Mouse (Mus musculus): ENCODE results near the gene Brsk1.

The Brsk1 gene

DNA sequence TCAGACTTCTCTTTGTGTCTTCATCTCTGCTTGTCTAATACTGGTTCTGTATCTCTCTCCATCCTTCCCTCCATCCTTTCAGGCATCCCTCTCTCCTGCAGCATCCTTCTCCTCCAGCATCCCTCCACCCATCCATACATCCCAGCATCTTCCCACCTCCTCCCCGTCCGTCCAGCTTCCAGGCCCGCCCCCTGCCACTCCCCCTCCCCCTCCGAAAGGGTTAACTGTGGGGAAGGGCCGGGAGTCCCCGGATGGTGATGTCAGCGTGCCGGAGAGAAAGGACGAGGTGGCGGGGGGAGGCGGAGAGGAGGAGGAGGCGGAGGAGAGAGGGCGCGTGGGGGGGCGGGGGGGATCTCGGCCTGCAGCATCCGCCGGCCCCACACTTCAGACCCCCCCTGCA is at the start of gene Brsk1:
Gene Brsk1 (plus strand): TSS at position 218 of the 400 bp plus-strand sequence.
- DNase-seq: peak; percentile 62

- DNase-seq: peak; percentile 20
Observed at GRCm38 (mm10) chr7:4641155-4641554, 49.2 kb upstream of the Brsk1 start.

DNA sequence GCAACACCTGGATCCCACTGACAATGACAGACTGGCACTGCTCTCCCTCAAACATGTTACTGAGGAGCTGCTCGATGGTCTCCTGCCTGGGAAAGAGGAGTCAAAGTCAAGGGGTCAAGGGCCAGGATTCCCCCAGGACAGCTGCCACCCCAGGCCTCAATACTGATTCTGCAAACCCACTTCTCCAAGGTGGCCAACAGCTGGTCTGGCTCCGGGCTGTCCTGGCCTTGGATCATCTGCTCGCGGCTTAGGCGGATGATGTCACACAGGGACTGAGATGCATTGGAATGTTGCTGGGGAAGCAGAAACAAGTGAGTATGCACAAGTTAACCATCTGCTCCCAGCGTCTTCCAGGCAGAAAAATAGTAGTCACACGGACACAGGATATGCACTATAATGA is 48.4 kb upstream of the Brsk1 start:
- DNase-seq: peak; percentile 8

GRCm38 (mm10) chr7:4643225-4643624 is 47.2 kb upstream of the Brsk1 start:
- DNase-seq: peak; percentile 4

DNA sequence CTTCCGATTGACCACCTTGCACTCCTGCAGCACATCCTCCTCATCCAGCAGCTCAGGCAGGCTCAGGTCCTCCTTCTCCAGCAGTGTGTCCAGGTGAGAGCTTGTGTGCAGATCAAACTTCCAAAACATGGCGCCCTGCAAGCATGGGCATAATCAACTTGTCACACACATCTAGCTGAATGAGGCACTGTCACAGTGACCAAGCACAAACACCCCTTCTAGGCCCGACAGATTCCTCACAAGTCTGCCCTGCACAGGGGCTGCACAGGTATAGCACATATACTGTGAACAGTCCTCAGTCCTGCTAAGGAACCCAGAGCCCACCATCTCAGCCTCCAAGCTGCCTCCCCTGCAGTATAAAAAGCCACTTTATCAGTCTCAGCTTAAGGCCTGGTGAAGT is 43.6 kb upstream of the Brsk1 start:
- peak; percentile 9 for DNase-seq

GRCm38 (mm10) chr7:4647291-4647690 is 43.1 kb upstream of the Brsk1 start:
- peak; percentile 20 for DNase-seq

DNA sequence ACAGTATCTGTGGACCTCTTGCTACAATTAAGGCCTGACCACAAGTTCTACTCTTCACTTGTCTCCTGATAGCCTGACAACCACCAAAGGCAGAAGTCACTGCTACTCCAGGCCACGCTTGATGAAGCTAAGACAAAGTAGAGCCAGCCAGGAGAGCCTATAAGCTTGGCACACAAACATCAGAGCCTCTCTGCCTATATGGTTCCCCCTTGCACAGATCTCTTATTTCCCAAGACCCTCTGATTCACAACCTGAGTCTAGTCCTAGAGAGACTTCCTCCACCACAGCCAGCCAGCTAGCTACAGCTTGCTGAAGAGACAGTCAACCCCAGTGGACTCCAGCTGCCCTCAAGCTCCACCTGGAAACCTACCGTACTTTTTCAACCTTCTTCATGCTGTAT is 42.4 kb upstream of the Brsk1 start:
- DNase-seq: no peak

- DNase-seq: peak; percentile 43
Observed at GRCm38 (mm10) chr7:4651581-4651980, 38.8 kb upstream of the Brsk1 start.

DNA sequence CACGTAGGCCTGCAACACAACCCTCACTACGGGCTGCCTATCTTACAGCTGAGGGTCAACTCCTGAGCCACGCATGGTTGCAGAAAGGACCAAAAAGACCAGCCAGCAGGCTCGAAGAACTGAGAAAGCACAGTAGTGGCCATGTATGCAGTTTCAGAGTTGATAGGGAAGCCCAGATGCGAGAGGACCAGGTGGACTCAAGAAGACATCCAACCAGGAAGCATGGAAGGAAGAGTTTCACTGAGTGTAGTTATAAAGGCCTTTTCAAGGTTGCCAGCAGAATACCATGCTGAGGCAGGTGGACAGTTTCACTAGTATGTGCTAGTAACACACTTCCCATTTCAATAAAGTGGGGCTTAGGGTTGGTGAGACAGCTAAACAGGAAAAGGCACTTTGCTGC is 37.7 kb upstream of the Brsk1 start:
- peak; percentile 23 for DNase-seq

DNA sequence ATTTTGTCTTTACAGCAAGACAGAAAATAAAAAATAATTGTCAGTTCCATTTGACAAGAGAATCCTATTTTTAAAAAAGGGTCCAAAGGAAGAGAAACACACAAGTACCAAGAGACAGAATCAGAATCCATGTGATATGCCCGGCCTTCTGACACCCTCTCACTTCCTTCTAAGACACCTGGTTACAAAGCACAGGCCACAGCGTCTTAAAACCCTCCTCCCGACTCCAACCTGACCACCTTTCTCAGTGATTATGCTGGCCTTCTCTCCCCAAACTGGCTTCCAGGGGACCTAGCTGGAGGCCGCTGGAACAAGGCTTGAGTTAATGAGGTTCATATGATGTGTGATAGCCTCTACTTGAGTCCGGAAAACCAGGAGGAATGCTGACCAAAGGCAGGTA is 37.1 kb upstream of the Brsk1 start:
- DNase-seq: peak; percentile 46

- DNase-seq: peak; percentile 83
Observed at GRCm38 (mm10) chr7:4653780-4654179, 36.6 kb upstream of the Brsk1 start.

- DNase-seq: peak; percentile 46
Observed at GRCm38 (mm10) chr7:4654221-4654620, 36.2 kb upstream of the Brsk1 start.

GRCm38 (mm10) chr7:4655393-4655792 is 35.0 kb upstream of the Brsk1 start:
- DNase-seq: peak; percentile 53

DNA sequence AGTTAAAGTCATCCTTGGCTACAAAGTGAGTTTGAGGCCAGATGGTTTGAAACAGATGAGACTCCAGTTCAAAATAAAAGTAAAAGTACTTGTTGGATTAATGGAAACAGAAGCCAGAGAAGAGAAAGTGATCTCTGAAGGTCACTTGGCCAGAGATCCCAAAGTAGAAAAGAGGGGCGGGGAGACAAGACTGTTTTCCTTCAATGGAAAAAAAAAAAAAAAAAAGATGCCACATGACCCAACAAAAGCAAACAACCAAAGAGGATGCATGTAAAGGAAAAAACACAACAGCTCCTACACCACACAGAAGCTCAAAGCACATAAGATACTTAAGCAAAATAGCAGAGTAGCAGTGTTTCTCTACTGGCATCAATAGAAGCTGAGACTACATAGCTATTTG is 34.5 kb upstream of the Brsk1 start:
- no peak for DNase-seq

DNA sequence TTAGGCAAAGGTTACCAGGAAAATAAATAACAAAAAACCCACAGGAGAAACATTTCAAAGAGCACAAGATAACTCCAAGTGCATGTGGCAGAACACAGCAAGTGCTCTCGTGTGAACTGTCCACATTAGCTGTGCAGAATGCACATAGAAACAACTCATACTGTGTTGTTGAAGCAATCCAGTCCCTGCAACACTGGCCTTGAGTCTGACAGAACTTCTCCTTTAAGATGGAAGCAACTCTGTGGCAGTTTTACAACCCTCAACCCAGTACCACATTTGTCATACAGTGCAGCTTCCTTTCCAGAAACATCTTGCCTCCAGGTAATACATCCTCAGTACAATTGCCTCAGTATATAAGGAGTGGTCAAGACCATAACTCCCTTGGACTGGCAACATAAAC is 33.6 kb upstream of the Brsk1 start:
- DNase-seq: no peak

- no peak for DNase-seq
Observed at GRCm38 (mm10) chr7:4657521-4658127, 32.8 kb upstream of the Brsk1 start.

- DNase-seq: no peak
Observed at GRCm38 (mm10) chr7:4658128-4658907, 32.1 kb upstream of the Brsk1 start.

DNA sequence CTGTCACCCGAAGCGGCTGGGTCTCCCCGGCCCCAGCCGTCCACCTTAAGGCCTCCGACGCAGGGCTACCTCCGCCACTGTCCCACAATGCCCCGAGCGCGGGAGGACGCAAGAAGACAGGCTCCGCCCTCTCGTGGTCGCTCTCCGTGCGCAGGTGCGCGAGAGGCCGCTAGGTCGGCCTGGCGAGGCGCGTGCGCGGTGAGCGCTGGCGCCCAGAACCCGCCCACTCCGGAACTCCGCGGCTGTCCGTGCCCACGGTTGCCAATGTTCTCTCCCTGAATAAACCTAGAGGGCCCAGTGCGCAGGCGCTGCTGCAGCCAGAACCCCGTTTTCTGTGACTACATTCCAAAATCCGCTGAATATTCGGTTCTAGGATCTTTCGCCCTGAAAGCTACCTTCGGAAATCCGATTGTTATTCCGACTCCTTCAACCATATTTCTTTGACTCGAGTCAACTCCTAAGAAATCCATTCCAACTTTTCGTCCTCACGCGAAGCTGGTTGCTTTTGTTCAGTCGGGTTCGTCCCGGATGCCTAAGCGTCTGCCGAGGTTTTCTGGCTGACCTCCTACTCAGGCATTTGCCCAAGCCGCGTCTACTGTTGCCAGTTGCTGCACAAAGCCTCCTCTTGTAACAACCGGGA is 31.4 kb upstream of the Brsk1 start, which contains the start of gene Ppp6r1:
Gene Ppp6r1 (minus strand): TSS at position 108 of the 640 bp plus-strand sequence.
- DNase-seq: peak; percentile 97

DNA sequence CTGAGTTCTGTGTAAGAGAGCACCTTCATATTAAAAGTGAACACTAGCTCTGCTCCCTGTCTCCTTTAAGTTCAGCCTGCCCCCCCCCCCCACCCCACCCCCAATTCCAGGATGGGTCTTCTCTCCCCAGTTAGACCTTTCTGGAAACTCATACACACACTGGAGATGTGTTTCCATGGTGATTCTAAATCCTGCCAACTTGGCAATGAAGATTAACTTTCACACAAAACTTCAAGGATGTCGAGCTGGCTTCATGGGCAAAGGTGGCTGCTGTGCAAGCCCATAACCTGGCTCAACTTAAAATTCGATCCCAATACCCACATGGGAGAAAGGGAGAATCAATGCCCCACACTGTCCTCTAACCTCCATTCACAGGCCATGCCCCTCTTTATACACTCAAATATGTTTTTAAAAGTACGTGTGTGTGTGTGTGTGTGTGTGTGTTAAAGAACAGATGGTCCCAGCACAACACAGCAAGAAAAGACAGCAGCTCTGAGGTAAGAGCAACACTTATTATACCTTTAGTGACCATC is 30.4 kb upstream of the Brsk1 start:
- no peak for DNase-seq

GRCm38 (mm10) chr7:4663179-4663578 is 27.2 kb upstream of the Brsk1 start:
- no peak for DNase-seq

GRCm38 (mm10) chr7:4663742-4664141 is 26.7 kb upstream of the Brsk1 start:
- DNase-seq: no peak

GRCm38 (mm10) chr7:4666871-4667270 is 23.5 kb upstream of the Brsk1 start:
- no peak for DNase-seq

GRCm38 (mm10) chr7:4668506-4668905 is 21.9 kb upstream of the Brsk1 start:
- no peak for DNase-seq

- DNase-seq: no peak
Observed at GRCm38 (mm10) chr7:4669156-4669555, 21.2 kb upstream of the Brsk1 start.

Data from thymus, postnatal 4 days (tissue).